Mouse (Mus musculus) lung, postnatal 0 days (tissue): Measurements from ENCODE around the gene Mip.

ENCODE experiments used
- CTCF ChIP-seq: IDR thresholded peaks from 2 replicates; pipeline ENCODE4 v1.5.1; 2016; ENCODE audit warnings: antibody characterized with exemption, mild to moderate bottlenecking
- EP300 ChIP-seq: IDR thresholded peaks from 2 replicates; pipeline ENCODE4 v1.6.1; 2016; ENCODE audit warnings: antibody characterized with exemption, mild to moderate bottlenecking, control low read depth

GRCm38 (mm10) chr10:128177316-128177715 is 48.3 kb upstream of the Mip start:
- no peak for TF ChIP-seq EP300
- no peak for TF ChIP-seq CTCF
